Mouse (Mus musculus) layer of hippocampus, postnatal 36 days (tissue): ENCODE data around the gene Cnot1. TPM values are rescaled to one million over a fixed set of nuclear protein-coding genes. Genes with fewer than 3 reads are reported as not detected.
"Not testable (repeated sequence)": the region's sequence is repeated elsewhere in the genome, so short reads cannot be mapped to it uniquely, and the experiment has no call there.

Experiments
- DNase-seq, 2 experiments: peaks; one replicate each; pipeline ENCODE4 v3.0.0; 2022
- total RNA-seq, 2 experiments: library from RNA; stranded (reverse); gene quantifications; 2 replicates each; pipeline ENCODE4 v1.2.3; 2021

Gene Cnot1
- total RNA-seq, 2 experiments from 2014 or later, result 125 to 150 TPM

- DNase-seq, result no peak
Measured at GRCm38 (mm10) chr8:95816044-95816708, 8.9 kb upstream of the Cnot1 start.

GRCm38 (mm10) chr8:95810184-95810591 is 2.9 kb upstream of the Cnot1 start:
- no peak for DNase-seq

GRCm38 (mm10) chr8:95809116-95809515 is 1.9 kb upstream of the Cnot1 start:
- no peak for DNase-seq

GRCm38 (mm10) chr8:95808631-95809030 is 1.4 kb upstream of the Cnot1 start:
- DNase-seq, result no peak

GRCm38 (mm10) chr8:95807861-95808260 is 597 bp upstream of the Cnot1 start:
- peak; percentile 91 to 92 for DNase-seq

GRCm38 (mm10) chr8:95806461-95807191 is 638 bp downstream of the Cnot1 start:
- DNase-seq, result peak in 1 of 2 experiments; percentile 11

- no peak for DNase-seq
Measured at GRCm38 (mm10) chr8:95805482-95805881, 1.8 kb downstream of the Cnot1 start.

GRCm38 (mm10) chr8:95802231-95802630 is 5.0 kb downstream of the Cnot1 start:
- no peak for DNase-seq

GRCm38 (mm10) chr8:95801476-95802064 is 5.7 kb downstream of the Cnot1 start:
- DNase-seq, result no peak

GRCm38 (mm10) chr8:95800353-95800752 is 6.9 kb downstream of the Cnot1 start:
- no peak for DNase-seq

GRCm38 (mm10) chr8:95799891-95800290 is 7.4 kb downstream of the Cnot1 start:
- DNase-seq, result no peak

GRCm38 (mm10) chr8:95799117-95799516 is 8.1 kb downstream of the Cnot1 start:
- DNase-seq, result no peak

- DNase-seq, result not testable (repeated sequence)
Measured at GRCm38 (mm10) chr8:95795333-95796061, 11.8 kb downstream of the Cnot1 start.

GRCm38 (mm10) chr8:95785591-95785990 is 21.7 kb downstream of the Cnot1 start:
- no peak for DNase-seq

GRCm38 (mm10) chr8:95782628-95783027 is 24.6 kb downstream of the Cnot1 start:
- no peak for DNase-seq

- no peak for DNase-seq
Measured at GRCm38 (mm10) chr8:95781775-95782174, 25.5 kb downstream of the Cnot1 start.

- no peak for DNase-seq
Measured at GRCm38 (mm10) chr8:95781085-95781484, 26.2 kb downstream of the Cnot1 start.

GRCm38 (mm10) chr8:95764133-95764532 is 43.1 kb downstream of the Cnot1 start:
- no peak for DNase-seq

- no peak for DNase-seq
Measured at GRCm38 (mm10) chr8:95760323-95760722, 46.9 kb downstream of the Cnot1 start.

- DNase-seq, result no peak
Measured at GRCm38 (mm10) chr8:95751924-95752323, 55.3 kb downstream of the Cnot1 start.

GRCm38 (mm10) chr8:95748028-95748427 is 59.2 kb downstream of the Cnot1 start:
- DNase-seq, result no peak

GRCm38 (mm10) chr8:95741732-95742131 is 65.5 kb downstream of the Cnot1 start:
- DNase-seq, result no peak

- no peak for DNase-seq
Measured at GRCm38 (mm10) chr8:95738596-95738995, 68.7 kb downstream of the Cnot1 start.
